Mouse (Mus musculus): ENCODE data around the gene Pygm. TPM values are rescaled to one million over a fixed set of nuclear protein-coding genes. Genes with fewer than 3 reads are reported as not detected.

The Pygm gene
- polyA plus RNA-seq, 1 experiment from 2014 or later = 9.3 TPM

- peak; percentile 98 for ATAC-seq (ENCODE audit: insufficient number of reproducible peaks, insufficient read depth, low FRiP score, low read depth)
- peak within 1 kb of the TSS; percentile 84 for H3K4me3 ChIP-seq (ENCODE audit: low read depth, low read length)
- under 1% methylated on average over 84 of the region's 85 CpGs for WGBS
- peak within 1 kb of the TSS; percentile 96 for H3K9ac ChIP-seq (replicated peaks; ENCODE audit: low read depth, low read length)
- H3K27ac ChIP-seq (ENCODE audit: low read length) = peak within 1 kb of the TSS; percentile 99
- H3K27me3 ChIP-seq (ENCODE audit: control insufficient read depth, insufficient read depth, low read length) = no peaks in the 10 kb centered on the region
- H3K9me3 ChIP-seq (ENCODE audit: control insufficient read depth, low read depth, low read length) = no peaks in the 10 kb centered on the region
- peak within 1 kb of the TSS; percentile 88 for H3K4me2 ChIP-seq (replicated peaks; ENCODE audit: low read depth, low read length)
- peaks cover 37% of the 10 kb centered on the region for H3K36me3 ChIP-seq (ENCODE audit: control insufficient read depth, insufficient read depth, low read length)
- peaks cover 19% of the 10 kb centered on the region for H3K4me1 ChIP-seq (ENCODE audit: control insufficient read depth, insufficient read depth, low read length)
Measured at GRCm38 (mm10) chr19:6363411-6364240, 20.6 kb upstream of the Pygm start, which contains the start of gene Sf1. Sf1 (plus strand) TSS chr19:6363690.

DNA sequence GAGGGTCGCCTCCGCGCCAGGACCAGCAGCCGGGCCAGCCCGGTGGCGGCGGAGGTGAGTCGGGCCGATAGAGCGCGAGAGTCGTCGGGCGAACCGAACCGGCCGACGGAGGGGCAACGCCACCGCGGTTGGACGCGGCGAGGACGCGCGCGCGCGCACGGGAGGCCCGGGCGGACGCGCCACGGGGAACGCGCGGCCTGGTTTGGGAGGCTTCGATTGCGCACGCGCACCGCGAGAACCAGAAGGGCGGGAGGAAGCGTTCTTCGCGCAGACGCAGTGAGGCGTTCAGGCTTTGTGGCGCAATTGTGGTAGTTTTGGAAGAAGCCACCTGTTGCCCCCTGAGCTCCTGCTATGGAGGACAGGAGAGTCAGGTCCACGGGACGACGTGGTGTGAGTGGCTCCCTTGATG is 19.9 kb upstream of the Pygm start:
- WGBS = 0% methylated on average over 55 of the region's 55 CpGs
- H3K27ac ChIP-seq (ENCODE audit: low read length) = peak overlapping the region; percentile 99
- H3K4me2 ChIP-seq (replicated peaks; ENCODE audit: low read depth, low read length) = peak overlapping the region; percentile 88
- H3K4me3 ChIP-seq (ENCODE audit: low read depth, low read length) = peak overlapping the region; percentile 84
- H3K9me3 ChIP-seq (ENCODE audit: control insufficient read depth, low read depth, low read length) = no peaks in the 10 kb centered on the region
- H3K4me1 ChIP-seq (ENCODE audit: control insufficient read depth, insufficient read depth, low read length) = peaks cover 19% of the 10 kb centered on the region
- H3K36me3 ChIP-seq (ENCODE audit: control insufficient read depth, insufficient read depth, low read length) = peaks cover 42% of the 10 kb centered on the region
- peak overlapping the region; percentile 96 for H3K9ac ChIP-seq (replicated peaks; ENCODE audit: low read depth, low read length)
- H3K27me3 ChIP-seq (ENCODE audit: control insufficient read depth, insufficient read depth, low read length) = no peaks in the 10 kb centered on the region
- ATAC-seq (ENCODE audit: insufficient number of reproducible peaks, insufficient read depth, low FRiP score, low read depth) = no peak

DNA sequence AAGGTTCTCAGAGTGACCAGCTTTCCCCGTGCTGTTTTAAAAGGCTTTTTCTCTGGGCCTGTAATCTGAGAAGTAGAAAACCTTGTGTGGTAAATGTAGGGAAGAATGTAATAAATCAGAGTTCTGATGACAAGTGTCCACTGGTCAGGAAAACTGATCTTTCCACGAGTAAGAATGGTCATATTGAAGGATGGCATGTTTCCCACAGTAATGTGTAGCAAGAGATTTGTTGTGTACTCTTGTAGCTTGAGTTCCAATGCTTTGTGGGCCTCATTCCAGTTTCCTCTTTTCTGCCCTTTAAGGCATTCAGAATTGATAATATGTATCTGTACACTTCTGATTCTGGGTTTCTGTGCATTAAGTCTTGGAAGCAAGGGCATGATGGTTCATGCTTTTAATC is 19.4 kb upstream of the Pygm start:
- H3K27me3 ChIP-seq (ENCODE audit: control insufficient read depth, insufficient read depth, low read length) = no peaks in the 10 kb centered on the region
- no peak for ATAC-seq (ENCODE audit: insufficient number of reproducible peaks, insufficient read depth, low FRiP score, low read depth)
- peaks cover 19% of the 10 kb centered on the region for H3K4me1 ChIP-seq (ENCODE audit: control insufficient read depth, insufficient read depth, low read length)
- H3K36me3 ChIP-seq (ENCODE audit: control insufficient read depth, insufficient read depth, low read length) = peaks cover 48% of the 10 kb centered on the region
- 2% methylated on average over 2 of the region's 2 CpGs for WGBS
- peak overlapping the region; percentile 96 for H3K9ac ChIP-seq (replicated peaks; ENCODE audit: low read depth, low read length)
- no peaks in the 10 kb centered on the region for H3K9me3 ChIP-seq (ENCODE audit: control insufficient read depth, low read depth, low read length)
- H3K4me2 ChIP-seq (replicated peaks; ENCODE audit: low read depth, low read length) = peak overlapping the region; percentile 88
- peak overlapping the region; percentile 84 for H3K4me3 ChIP-seq (ENCODE audit: low read depth, low read length)
- H3K27ac ChIP-seq (ENCODE audit: low read length) = no peak overlapping the region

DNA sequence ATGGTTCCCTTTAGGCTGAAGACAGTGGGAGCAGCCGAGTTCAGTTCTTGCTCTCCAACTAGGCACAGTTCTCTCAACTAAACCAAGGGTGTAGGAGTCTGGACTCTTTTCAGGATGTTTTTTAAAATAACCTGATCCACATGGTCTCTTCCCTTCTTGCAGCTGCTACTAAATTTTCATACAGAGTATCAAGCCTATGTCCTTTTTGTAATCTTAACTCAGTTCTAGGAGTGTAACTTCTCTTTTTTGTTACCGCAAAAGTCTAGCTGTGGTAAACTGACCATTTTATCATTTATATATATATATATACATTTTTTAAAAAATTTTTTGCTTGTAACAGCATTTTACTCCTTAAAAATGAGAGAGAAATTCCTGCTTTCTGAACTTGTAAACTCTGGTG is 14.0 kb upstream of the Pygm start:
- Histone ChIP-seq H3K4me3 (ENCODE audit: low read depth, low read length) (no peak overlapping the region), H3K9ac (replicated peaks; ENCODE audit: low read depth, low read length) (no peak overlapping the region), H3K36me3 (ENCODE audit: control insufficient read depth, insufficient read depth, low read length) (peaks cover 96% of the 10 kb centered on the region), H3K27ac (ENCODE audit: low read length) (no peak overlapping the region), H3K9me3 (ENCODE audit: control insufficient read depth, low read depth, low read length) (no peaks in the 10 kb centered on the region), H3K27me3 (ENCODE audit: control insufficient read depth, insufficient read depth, low read length) (no peaks in the 10 kb centered on the region), H3K4me1 (ENCODE audit: control insufficient read depth, insufficient read depth, low read length) (peaks cover 9% of the 10 kb centered on the region), H3K4me2 (replicated peaks; ENCODE audit: low read depth, low read length) (no peak overlapping the region)
- WGBS = 83% methylated on average over 2 of the region's 2 CpGs
- ATAC-seq (ENCODE audit: insufficient number of reproducible peaks, insufficient read depth, low FRiP score, low read depth) = no peak

DNA sequence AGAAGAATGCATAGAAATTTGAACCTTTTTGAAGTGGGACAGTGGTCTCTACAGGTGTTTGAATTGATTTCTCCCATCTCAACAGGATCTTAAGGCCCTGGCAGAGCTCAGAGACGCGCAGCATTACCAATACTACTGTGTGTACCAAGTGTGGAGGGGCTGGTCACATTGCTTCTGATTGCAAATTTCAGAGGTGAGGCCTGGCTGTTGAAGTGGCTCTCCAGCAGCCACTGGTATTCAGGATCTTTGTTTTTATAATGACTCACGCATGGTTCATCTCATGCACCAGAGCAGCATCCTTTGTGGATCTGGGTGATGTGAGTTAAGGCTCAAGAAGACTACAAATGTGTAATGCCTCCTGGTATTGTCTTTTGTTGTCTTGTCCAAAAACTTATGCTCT is 11.8 kb upstream of the Pygm start:
- no peak for ATAC-seq (ENCODE audit: insufficient number of reproducible peaks, insufficient read depth, low FRiP score, low read depth)
- Histone ChIP-seq H3K4me3 (ENCODE audit: low read depth, low read length) (no peak overlapping the region), H3K9me3 (ENCODE audit: control insufficient read depth, low read depth, low read length) (no peaks in the 10 kb centered on the region), H3K27ac (ENCODE audit: low read length) (no peak overlapping the region), H3K36me3 (ENCODE audit: control insufficient read depth, insufficient read depth, low read length) (peaks cover 97% of the 10 kb centered on the region), H3K9ac (replicated peaks; ENCODE audit: low read depth, low read length) (no peak overlapping the region), H3K4me1 (ENCODE audit: control insufficient read depth, insufficient read depth, low read length) (peaks cover 1% of the 10 kb centered on the region; the same call in 1 of the 2 replicates), H3K27me3 (ENCODE audit: control insufficient read depth, insufficient read depth, low read length) (no peaks in the 10 kb centered on the region), H3K4me2 (replicated peaks; ENCODE audit: low read depth, low read length) (no peak overlapping the region)
- 93% methylated on average over 3 of the region's 3 CpGs for WGBS

DNA sequence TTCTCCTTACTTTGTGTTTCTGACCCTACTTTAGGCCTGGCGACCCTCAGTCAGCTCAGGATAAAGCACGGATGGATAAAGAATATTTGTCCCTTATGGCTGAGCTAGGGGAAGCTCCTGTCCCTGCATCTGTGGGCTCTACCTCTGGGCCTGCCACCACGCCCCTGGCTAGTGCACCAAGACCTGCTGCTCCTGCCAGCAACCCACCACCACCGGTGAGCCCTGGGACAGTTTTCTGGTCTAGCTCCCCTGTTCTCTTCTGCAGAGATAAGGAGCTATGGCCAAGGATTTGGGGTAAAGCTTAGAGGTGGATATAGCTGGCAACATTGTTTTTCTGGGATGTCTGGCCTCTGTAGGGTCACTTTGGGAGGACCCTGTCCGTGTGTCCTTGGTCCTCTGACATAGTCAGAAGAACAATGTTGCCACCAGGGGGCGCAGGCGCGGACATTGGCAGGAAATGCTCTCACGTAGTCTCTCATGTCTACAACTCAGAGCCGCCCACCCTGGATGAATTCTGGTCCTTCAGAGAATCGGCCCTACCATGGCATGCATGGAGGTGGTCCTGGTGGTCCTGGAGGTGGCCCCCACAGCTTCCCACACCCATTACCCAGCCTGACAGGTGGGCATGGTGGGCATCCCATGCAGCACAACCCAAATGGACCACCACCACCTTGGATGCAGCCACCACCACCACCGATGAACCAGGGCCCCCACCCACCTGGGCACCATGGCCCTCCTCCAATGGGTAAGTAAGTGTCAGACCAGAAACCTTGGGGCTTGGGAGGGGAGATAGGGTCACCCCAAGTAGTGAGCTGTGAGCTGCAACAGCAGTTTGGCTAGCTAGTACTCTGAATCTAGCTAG is 10.4 kb upstream of the Pygm start:
- 67% methylated on average over 12 of the region's 12 CpGs for WGBS
- H3K4me2 ChIP-seq (replicated peaks; ENCODE audit: low read depth, low read length) = no peak overlapping the region
- no peak overlapping the region for H3K27ac ChIP-seq (ENCODE audit: low read length)
- no peak overlapping the region for H3K4me3 ChIP-seq (ENCODE audit: low read depth, low read length)
- no peaks in the 10 kb centered on the region for H3K4me1 ChIP-seq (ENCODE audit: control insufficient read depth, insufficient read depth, low read length)
- H3K9ac ChIP-seq (replicated peaks; ENCODE audit: low read depth, low read length) = no peak overlapping the region
- ATAC-seq (ENCODE audit: insufficient number of reproducible peaks, insufficient read depth, low FRiP score, low read depth) = no peak
- no peaks in the 10 kb centered on the region for H3K9me3 ChIP-seq (ENCODE audit: control insufficient read depth, low read depth, low read length)
- no peaks in the 10 kb centered on the region for H3K27me3 ChIP-seq (ENCODE audit: control insufficient read depth, insufficient read depth, low read length)
- H3K36me3 ChIP-seq (ENCODE audit: control insufficient read depth, insufficient read depth, low read length) = peaks cover 96% of the 10 kb centered on the region

GRCm38 (mm10) chr19:6374571-6374970 is 9.6 kb upstream of the Pygm start:
- Histone ChIP-seq H3K4me3 (ENCODE audit: low read depth, low read length) (no peak overlapping the region), H3K9ac (replicated peaks; ENCODE audit: low read depth, low read length) (no peak overlapping the region), H3K36me3 (ENCODE audit: control insufficient read depth, insufficient read depth, low read length) (peaks cover 91% of the 10 kb centered on the region), H3K4me2 (replicated peaks; ENCODE audit: low read depth, low read length) (no peak overlapping the region), H3K9me3 (ENCODE audit: control insufficient read depth, low read depth, low read length) (no peaks in the 10 kb centered on the region), H3K4me1 (ENCODE audit: control insufficient read depth, insufficient read depth, low read length) (no peaks in the 10 kb centered on the region), H3K27ac (ENCODE audit: low read length) (no peak overlapping the region), H3K27me3 (ENCODE audit: control insufficient read depth, insufficient read depth, low read length) (no peaks in the 10 kb centered on the region)
- ATAC-seq (ENCODE audit: insufficient number of reproducible peaks, insufficient read depth, low FRiP score, low read depth) = no peak
- WGBS = 97% methylated on average over 10 of the region's 10 CpGs

- no peak overlapping the region for H3K4me2 ChIP-seq (replicated peaks; ENCODE audit: low read depth, low read length)
- no peaks in the 10 kb centered on the region for H3K9me3 ChIP-seq (ENCODE audit: control insufficient read depth, low read depth, low read length)
- no peaks in the 10 kb centered on the region for H3K4me1 ChIP-seq (ENCODE audit: control insufficient read depth, insufficient read depth, low read length)
- ATAC-seq (ENCODE audit: insufficient number of reproducible peaks, insufficient read depth, low FRiP score, low read depth) = no peak
- H3K27me3 ChIP-seq (ENCODE audit: control insufficient read depth, insufficient read depth, low read length) = no peaks in the 10 kb centered on the region
- no peak overlapping the region for H3K4me3 ChIP-seq (ENCODE audit: low read depth, low read length)
- no peak overlapping the region for H3K9ac ChIP-seq (replicated peaks; ENCODE audit: low read depth, low read length)
- no peak overlapping the region for H3K27ac ChIP-seq (ENCODE audit: low read length)
- WGBS = 93% methylated on average over 32 of the region's 42 CpGs
- H3K36me3 ChIP-seq (ENCODE audit: control insufficient read depth, insufficient read depth, low read length) = peaks cover 80% of the 10 kb centered on the region
Measured at GRCm38 (mm10) chr19:6375423-6376254, 8.6 kb upstream of the Pygm start.

Measured in stomach, embryonic 14.5 days (tissue).